24 mouse cellular contexts compared by ENCODE assay signal in the genomic region with DNA sequence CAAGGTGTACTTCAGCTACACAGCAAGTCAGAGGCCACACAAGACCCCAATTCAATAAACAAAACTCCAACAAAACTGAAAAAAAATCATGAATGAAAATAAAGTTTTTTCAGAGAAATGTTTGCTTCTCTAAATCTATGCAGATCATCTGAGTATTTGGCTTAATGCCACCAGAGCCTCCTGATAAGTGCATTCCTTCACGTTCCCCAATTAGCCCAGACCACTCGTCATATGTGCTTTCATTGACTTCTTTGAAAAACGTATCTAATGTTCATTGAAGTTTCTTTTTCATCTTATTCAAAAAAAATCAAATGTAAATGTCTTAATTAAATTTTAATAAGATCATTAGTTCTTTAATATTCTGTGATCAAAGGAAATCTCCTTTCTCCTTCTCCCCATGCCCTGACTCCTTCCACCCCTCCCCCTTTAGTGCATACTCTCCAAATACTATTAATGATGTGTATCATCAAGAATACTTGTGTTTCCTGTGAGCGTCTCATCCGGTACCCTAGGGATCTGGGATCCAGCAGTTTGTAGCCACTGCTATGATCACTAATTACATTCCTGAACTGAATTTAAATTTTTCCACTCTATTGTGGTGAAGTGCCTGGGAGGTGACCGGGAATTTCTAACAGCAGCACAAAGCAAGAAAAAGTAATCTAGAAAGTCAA.
DNase-seq lines count a peak whose midpoint lies in the region; ATAC-seq lines count a peak whose summit lies in the region.
"Had no signal": no experiment of that assay in that cellular context is flagged by ENCODE, and none has a peak within 500 bp of the region (broad histone marks: within the 10 kb centered on the region; RNA-seq: fewer than 3 reads in every experiment).

No protein-coding gene starts in this region.

- no peaks in the 10 kb centered on the region for H3K4me1 ChIP-seq in forebrain, embryonic 12.5 days
- H3K4me1 ChIP-seq in forebrain, embryonic 16.5 days (replicated peaks; ENCODE audit: control insufficient read depth, insufficient read depth, low read length) = no peaks in the 10 kb centered on the region
- H3K4me1 ChIP-seq in hindbrain, embryonic 15.5 days (replicated peaks) = no peaks in the 10 kb centered on the region
- no peaks in the 10 kb centered on the region for H3K4me1 ChIP-seq in hindbrain, embryonic 16.5 days (ENCODE audit: control insufficient read depth, insufficient read depth, low read depth, low read length)
- H3K4me1 ChIP-seq in midbrain, embryonic 13.5 days (replicated peaks) = no peaks in the 10 kb centered on the region
- H3K4me1 ChIP-seq: hindbrain, embryonic 10.5 days; kidney, embryonic 15.5 days; limb, embryonic 13.5 days; lung, embryonic 15.5 days; neural tube, embryonic 15.5 days; stomach, embryonic 15.5 days had no signal

- no peaks in the 10 kb centered on the region for H3K9me3 ChIP-seq in forebrain, embryonic 12.5 days
- H3K9me3 ChIP-seq in forebrain, embryonic 16.5 days (ENCODE audit: control insufficient read depth, low read length) = no peaks in the 10 kb centered on the region
- no peaks in the 10 kb centered on the region for H3K9me3 ChIP-seq in hindbrain, embryonic 15.5 days
- no peaks in the 10 kb centered on the region for H3K9me3 ChIP-seq in hindbrain, embryonic 16.5 days (ENCODE audit: control insufficient read depth, low read length)
- no peaks in the 10 kb centered on the region for H3K9me3 ChIP-seq in midbrain, embryonic 13.5 days
- H3K9me3 ChIP-seq: hindbrain, embryonic 10.5 days; kidney, embryonic 15.5 days; limb, embryonic 13.5 days; lung, embryonic 15.5 days; neural tube, embryonic 15.5 days; stomach, embryonic 15.5 days had no signal

- H3K4me2 ChIP-seq in forebrain, embryonic 12.5 days = no peak overlapping the region
- H3K4me2 ChIP-seq in forebrain, embryonic 16.5 days (ENCODE audit: low read length) = no peak overlapping the region
- H3K4me2 ChIP-seq in hindbrain, embryonic 15.5 days = no peak overlapping the region
- H3K4me2 ChIP-seq in hindbrain, embryonic 16.5 days (ENCODE audit: low read length) = no peak overlapping the region
- H3K4me2 ChIP-seq in midbrain, embryonic 13.5 days (replicated peaks) = no peak overlapping the region
- H3K4me2 ChIP-seq: kidney, embryonic 15.5 days; limb, embryonic 13.5 days; liver, embryonic 11.5 days; lung, embryonic 15.5 days; neural tube, embryonic 15.5 days; stomach, embryonic 15.5 days had no signal

- H3K27me3 ChIP-seq in forebrain, embryonic 12.5 days = no peaks in the 10 kb centered on the region
- H3K27me3 ChIP-seq in forebrain, embryonic 16.5 days (replicated peaks; ENCODE audit: control insufficient read depth, insufficient read depth, low read length) = no peaks in the 10 kb centered on the region
- H3K27me3 ChIP-seq in hindbrain, embryonic 15.5 days = no peaks in the 10 kb centered on the region
- H3K27me3 ChIP-seq in hindbrain, embryonic 16.5 days (replicated peaks; ENCODE audit: control insufficient read depth, insufficient read depth, low read length) = no peaks in the 10 kb centered on the region
- H3K27me3 ChIP-seq in midbrain, embryonic 13.5 days = no peaks in the 10 kb centered on the region
- H3K27me3 ChIP-seq: kidney, embryonic 15.5 days; limb, embryonic 13.5 days; lung, embryonic 15.5 days; neural tube, embryonic 15.5 days; stomach, embryonic 15.5 days had no signal

- no peak overlapping the region for H3K9ac ChIP-seq in forebrain, embryonic 12.5 days
- no peak overlapping the region for H3K9ac ChIP-seq in forebrain, embryonic 16.5 days (replicated peaks; ENCODE audit: low read depth, low read length)
- H3K9ac ChIP-seq in hindbrain, embryonic 15.5 days = no peak overlapping the region
- H3K9ac ChIP-seq in hindbrain, embryonic 16.5 days (ENCODE audit: low read depth, low read length) = no peak overlapping the region
- no peak overlapping the region for H3K9ac ChIP-seq in midbrain, embryonic 13.5 days (replicated peaks)
- H3K9ac ChIP-seq: kidney, embryonic 15.5 days; limb, embryonic 13.5 days; lung, embryonic 15.5 days; neural tube, embryonic 15.5 days; stomach, embryonic 15.5 days had no signal

- H3K27ac ChIP-seq in forebrain, embryonic 12.5 days = no peak overlapping the region
- no peak overlapping the region for H3K27ac ChIP-seq in forebrain, embryonic 16.5 days (ENCODE audit: low read length)
- H3K27ac ChIP-seq in hindbrain, embryonic 15.5 days (replicated peaks) = no peak overlapping the region
- no peak overlapping the region for H3K27ac ChIP-seq in hindbrain, embryonic 16.5 days (ENCODE audit: low read depth, low read length)
- H3K27ac ChIP-seq in midbrain, embryonic 13.5 days = no peak overlapping the region
- H3K27ac ChIP-seq: hindbrain, embryonic 10.5 days; kidney, embryonic 15.5 days; layer of hippocampus, adult 2 months; left cerebral cortex, adult 2 months; limb, embryonic 13.5 days; lung, embryonic 15.5 days; neural tube, embryonic 15.5 days; stomach, embryonic 15.5 days had no signal

- 0 out of 2 replicates have a peak, but pooled peaks have one; percentile 36 for ATAC-seq in forebrain, embryonic 12.5 days (ENCODE audit: low FRiP score)
- ATAC-seq in forebrain, embryonic 16.5 days = no peak
- ATAC-seq in hindbrain, embryonic 15.5 days (ENCODE audit: low FRiP score, low read depth) = 0 out of 2 replicates have a peak, but pooled peaks have one; percentile 42
- no peak for ATAC-seq in hindbrain, embryonic 16.5 days
- ATAC-seq in midbrain, embryonic 13.5 days = peak; percentile 76

- H3K36me3 ChIP-seq in forebrain, embryonic 12.5 days (replicated peaks) = no peaks in the 10 kb centered on the region
- no peaks in the 10 kb centered on the region for H3K36me3 ChIP-seq in forebrain, embryonic 16.5 days (ENCODE audit: control insufficient read depth, insufficient read depth)
- H3K36me3 ChIP-seq in hindbrain, embryonic 15.5 days = no peaks in the 10 kb centered on the region
- no peaks in the 10 kb centered on the region for H3K36me3 ChIP-seq in hindbrain, embryonic 16.5 days (ENCODE audit: control insufficient read depth, insufficient read depth, low read length)
- H3K36me3 ChIP-seq in midbrain, embryonic 13.5 days = no peaks in the 10 kb centered on the region
- H3K36me3 ChIP-seq: hindbrain, embryonic 10.5 days; kidney, embryonic 15.5 days; limb, embryonic 13.5 days; lung, embryonic 15.5 days; neural tube, embryonic 15.5 days; stomach, embryonic 15.5 days had no signal

- no peak overlapping the region for H3K4me3 ChIP-seq in forebrain, embryonic 12.5 days (replicated peaks)
- H3K4me3 ChIP-seq in forebrain, embryonic 16.5 days (replicated peaks; ENCODE audit: low read length) = no peak overlapping the region
- H3K4me3 ChIP-seq in hindbrain, embryonic 15.5 days = no peak overlapping the region
- no peak overlapping the region for H3K4me3 ChIP-seq in hindbrain, embryonic 16.5 days (ENCODE audit: low read length)
- H3K4me3 ChIP-seq in midbrain, embryonic 13.5 days (replicated peaks) = no peak overlapping the region
- H3K4me3 ChIP-seq: hindbrain, embryonic 10.5 days; kidney, embryonic 15.5 days; layer of hippocampus, adult 2 months; left cerebral cortex, adult 2 months; limb, embryonic 13.5 days; lung, embryonic 15.5 days; neural tube, embryonic 15.5 days; stomach, embryonic 15.5 days had no signal

- DNase-seq in kidney, postnatal 14 days = no peak
- DNase-seq in frontal cortex, postnatal 36 days (ENCODE audit: low spot score in 2 of 2) = no peak
- DNase-seq: adrenal gland, postnatal 14 days; cerebellum, adult 2 months; cerebellum, postnatal 14 days; heart, postnatal 14 days; kidney, adult 18-20 months; kidney, postnatal 36 days; retina, postnatal 1 day; right cerebral cortex, postnatal 14 days had no signal

- 56% methylated on average over 6 of the region's 6 CpGs for WGBS in forebrain, embryonic 12.5 days
- 32% methylated on average over 6 of the region's 6 CpGs for WGBS in forebrain, embryonic 16.5 days
- WGBS in hindbrain, embryonic 15.5 days = 63% methylated on average over 6 of the region's 6 CpGs
- WGBS in hindbrain, embryonic 16.5 days = 56% methylated on average over 6 of the region's 6 CpGs
- 57% methylated on average over 6 of the region's 6 CpGs for WGBS in midbrain, embryonic 13.5 days

Comparison
In these comparisons a context has a peak if more than half of its experiments do, and no peak if none do; other contexts are left out.
1. ATAC-seq: peak in forebrain, embryonic 12.5 days (single experiment), hindbrain, embryonic 15.5 days (single experiment) and midbrain, embryonic 13.5 days (single experiment); none in forebrain, embryonic 16.5 days (single experiment) and hindbrain, embryonic 16.5 days (single experiment).